Mouse (Mus musculus) forebrain, embryonic 10.5 days (tissue): Measurements from ENCODE around the gene Kcnd2. TPM values are rescaled to one million over a fixed set of nuclear protein-coding genes. Genes with fewer than 3 reads are reported as not detected.

Source experiments
- DNase-seq: peaks from one replicate; pipeline ENCODE4 v3.0.0-alpha.2; 2017; ENCODE audit warnings: low spot score; ENCODE audit errors: extremely low spot score
- H3K27ac ChIP-seq: fragments of 300-500 bp; sonication (generic); 2 replicates; pipeline ENCODE4 v1.5.1; 2016; ENCODE audit warnings: mild to moderate bottlenecking
- H3K27me3 ChIP-seq: fragments of 300-500 bp; sonication (generic); 2 replicates; pipeline ENCODE4 v1.6.1; 2016; ENCODE audit warnings: mild to moderate bottlenecking; ENCODE audit not compliant: poor library complexity, severe bottlenecking
- H3K36me3 ChIP-seq: fragments of 300-500 bp; sonication (generic); replicated peaks from 2 replicates; pipeline ENCODE4 v1.6.1; 2016; ENCODE audit warnings: mild to moderate bottlenecking, moderate library complexity
- H3K4me1 ChIP-seq: fragments of 300-500 bp; sonication (generic); 2 replicates; pipeline ENCODE4 v1.6.1; 2016
- H3K4me3 ChIP-seq: fragments of 300-500 bp; sonication (generic); 2 replicates; pipeline ENCODE4 v1.5.1; 2016; ENCODE audit warnings: mild to moderate bottlenecking, moderate library complexity
- H3K9me3 ChIP-seq: fragments of 300-500 bp; sonication (generic); 2 replicates; pipeline ENCODE4 v1.6.1; 2016; ENCODE audit warnings: mild to moderate bottlenecking, moderate library complexity
- WGBS: fragments of 180-500 bp; shearing (Covaris S2); methylation state at CpG from one replicate; pipeline ENCODE4 v1.1.7; 2016; 5-methylcytosine and 5-hydroxymethylcytosine counted together
- polyA plus RNA-seq: library from polyadenylated mRNA; unstranded; fragments of >200 nt; fragmentation: Nextera tagmentation; extraction: Ambion mirVana; gene quantifications from 2 replicates; pipeline ENCODE4 v1.2.1, GENCODE M21; 2016

Gene Kcnd2
- polyA plus RNA-seq, 1 experiment from 2014 or later: 0.94 TPM

GRCm38 (mm10) chr6:21609381-21610059 is 394.2 kb downstream of the Kcnd2 start:
- H3K9me3 ChIP-seq: no peaks in the 10 kb centered on the region
- no peaks in the 10 kb centered on the region for H3K27me3 ChIP-seq
- H3K36me3 ChIP-seq: no peaks in the 10 kb centered on the region
- no peak for DNase-seq
- no peaks in the 10 kb centered on the region for H3K4me1 ChIP-seq
- H3K4me3 ChIP-seq: no peak overlapping the region
- 90% methylated on average over 7 of the region's 7 CpGs for WGBS
- no peak overlapping the region for H3K27ac ChIP-seq

DNA sequence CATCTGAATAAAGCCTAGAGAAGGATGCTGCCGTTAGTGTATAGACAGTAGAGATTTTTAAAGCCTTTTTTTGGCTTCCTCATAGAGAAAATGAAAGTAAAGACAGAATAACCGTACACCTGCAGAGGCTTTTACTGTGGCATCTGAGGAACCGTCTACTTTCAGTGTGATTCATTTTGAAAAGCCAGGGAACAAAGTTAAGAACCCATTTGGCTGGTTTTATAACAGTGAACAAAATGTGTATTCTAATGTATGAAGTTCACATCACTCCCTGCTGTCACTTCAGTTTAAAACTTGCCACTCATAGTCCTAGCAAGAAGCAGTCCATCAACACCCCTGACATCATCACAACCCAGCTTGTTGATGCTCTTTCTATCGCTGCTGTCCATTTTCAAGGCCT is 414.7 kb downstream of the Kcnd2 start:
- H3K27ac ChIP-seq: no peak overlapping the region
- DNase-seq: no peak
- no peaks in the 10 kb centered on the region for H3K9me3 ChIP-seq
- H3K27me3 ChIP-seq: no peaks in the 10 kb centered on the region
- H3K4me1 ChIP-seq: peaks cover 7% of the 10 kb centered on the region; the same call in 1 of the 2 replicates
- 93% methylated on average over 4 of the region's 4 CpGs for WGBS
- H3K4me3 ChIP-seq: no peak overlapping the region
- no peaks in the 10 kb centered on the region for H3K36me3 ChIP-seq

GRCm38 (mm10) chr6:21655681-21656080 is 440.4 kb downstream of the Kcnd2 start:
- Histone ChIP-seq H3K9me3 (no peaks in the 10 kb centered on the region), H3K27me3 (no peaks in the 10 kb centered on the region), H3K4me3 (no peak overlapping the region), H3K36me3 (no peaks in the 10 kb centered on the region), H3K27ac (no peak overlapping the region), H3K4me1 (no peaks in the 10 kb centered on the region)
- no peak for DNase-seq

DNA sequence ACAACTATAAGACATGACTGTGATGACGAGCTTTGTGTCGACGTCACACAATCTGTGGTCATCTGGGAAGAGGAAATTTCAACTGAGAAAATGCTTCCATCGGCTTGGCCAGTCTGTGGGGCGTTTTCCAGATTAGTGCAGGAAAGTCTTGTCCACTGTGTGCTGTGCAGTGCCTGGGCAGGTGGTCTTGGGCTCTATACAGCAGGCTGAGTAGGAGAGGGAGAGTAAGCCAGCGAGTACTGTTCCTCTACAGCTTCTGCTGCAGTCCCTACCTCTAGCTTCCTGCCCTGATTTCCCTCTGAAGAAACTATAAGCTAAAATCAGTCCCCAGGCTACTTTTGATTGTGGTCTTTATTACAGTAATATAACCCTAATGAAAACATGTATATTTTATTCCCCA is 448.8 kb downstream of the Kcnd2 start:
- H3K27me3 ChIP-seq: no peaks in the 10 kb centered on the region
- no peaks in the 10 kb centered on the region for H3K36me3 ChIP-seq
- H3K27ac ChIP-seq: no peak overlapping the region
- H3K4me3 ChIP-seq: no peak overlapping the region
- 86% methylated on average over 6 of the region's 6 CpGs for WGBS
- H3K4me1 ChIP-seq: no peaks in the 10 kb centered on the region
- DNase-seq: no peak
- H3K9me3 ChIP-seq: no peaks in the 10 kb centered on the region

DNA sequence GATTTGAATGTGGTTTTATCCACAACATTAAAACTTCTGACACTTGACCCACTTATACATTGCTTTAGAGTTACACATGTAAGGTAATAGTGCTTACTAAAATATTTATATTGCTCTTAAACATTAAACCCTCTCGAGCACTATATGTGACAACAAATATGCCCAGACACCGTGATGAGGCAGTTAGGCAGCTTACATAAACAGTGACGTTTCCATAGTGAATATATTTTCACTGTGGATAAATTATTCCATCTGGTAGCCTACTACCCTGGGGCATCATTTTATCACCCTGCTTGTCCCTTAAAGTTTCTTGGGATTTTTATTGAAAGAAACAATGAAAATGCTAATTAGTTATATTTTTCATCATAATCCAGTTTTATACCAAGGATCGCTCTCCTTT is 449.3 kb downstream of the Kcnd2 start:
- Histone ChIP-seq H3K4me3 (no peak overlapping the region), H3K27me3 (no peaks in the 10 kb centered on the region), H3K36me3 (no peaks in the 10 kb centered on the region), H3K9me3 (no peaks in the 10 kb centered on the region), H3K4me1 (no peaks in the 10 kb centered on the region), H3K27ac (no peak overlapping the region)
- 92% methylated on average over 4 of the region's 4 CpGs for WGBS
- no peak for DNase-seq

- Histone ChIP-seq H3K27me3 (no peaks in the 10 kb centered on the region), H3K4me1 (no peaks in the 10 kb centered on the region), H3K36me3 (no peaks in the 10 kb centered on the region), H3K9me3 (no peaks in the 10 kb centered on the region), H3K27ac (no peak overlapping the region), H3K4me3 (no peak overlapping the region)
- DNase-seq: no peak
- 79% methylated on average over 6 of the region's 6 CpGs for WGBS
These were observed 468.9 kb downstream of the Kcnd2 start for GRCm38 (mm10) chr6:21684252-21684651.

DNA sequence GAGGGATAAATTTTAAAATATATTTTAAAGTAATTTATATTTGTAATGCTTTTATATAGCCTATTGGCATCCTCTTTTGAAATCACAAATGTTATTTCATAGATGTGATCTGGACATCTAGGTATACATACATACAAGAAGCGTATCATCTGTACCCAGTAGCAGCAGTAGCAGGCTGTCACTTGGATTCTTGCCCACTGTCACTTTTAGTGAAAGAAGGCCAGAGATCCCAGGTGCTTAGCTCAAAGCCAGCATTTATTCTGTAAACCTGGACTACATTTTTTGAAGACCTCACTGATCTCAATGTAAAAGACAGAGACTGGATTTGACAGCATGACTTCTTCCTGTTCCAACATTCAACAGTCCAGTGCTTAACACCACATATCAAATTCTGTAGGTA is 471.1 kb downstream of the Kcnd2 start:
- H3K4me1 ChIP-seq: no peaks in the 10 kb centered on the region
- H3K27me3 ChIP-seq: no peaks in the 10 kb centered on the region
- H3K9me3 ChIP-seq: no peaks in the 10 kb centered on the region
- H3K27ac ChIP-seq: no peak overlapping the region
- no peaks in the 10 kb centered on the region for H3K36me3 ChIP-seq
- WGBS: 94% methylated on average over 1 of the region's 1 CpGs
- DNase-seq: no peak
- H3K4me3 ChIP-seq: no peak overlapping the region

DNA sequence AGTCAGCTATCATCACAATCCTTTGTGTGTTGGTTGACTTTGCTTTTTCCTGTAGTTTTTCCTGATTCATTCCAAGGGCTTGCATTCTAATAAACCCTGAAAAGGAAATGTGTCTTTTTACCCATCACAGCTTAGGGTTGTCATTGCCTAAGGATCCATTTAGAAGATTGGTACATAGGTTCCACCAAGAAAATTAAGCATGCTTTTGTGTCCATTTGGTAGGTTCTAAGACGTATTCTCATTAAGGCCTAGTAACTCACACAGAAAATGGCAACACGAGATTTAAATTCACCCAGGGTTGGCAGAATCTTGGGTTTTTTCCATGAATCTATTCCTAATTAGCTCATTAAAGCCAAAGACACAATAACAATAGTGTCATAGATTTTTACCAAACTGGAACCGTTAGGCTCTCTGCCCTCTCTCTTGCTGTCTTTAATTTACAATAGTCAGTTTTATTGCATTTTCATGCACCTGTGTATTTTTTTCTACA is 477.6 kb downstream of the Kcnd2 start:
- Histone ChIP-seq H3K27ac (no peak overlapping the region), H3K4me3 (no peak overlapping the region), H3K36me3 (no peaks in the 10 kb centered on the region), H3K27me3 (no peaks in the 10 kb centered on the region), H3K9me3 (no peaks in the 10 kb centered on the region), H3K4me1 (no peaks in the 10 kb centered on the region)
- DNase-seq: no peak
- 87% methylated on average over 3 of the region's 3 CpGs for WGBS

DNA sequence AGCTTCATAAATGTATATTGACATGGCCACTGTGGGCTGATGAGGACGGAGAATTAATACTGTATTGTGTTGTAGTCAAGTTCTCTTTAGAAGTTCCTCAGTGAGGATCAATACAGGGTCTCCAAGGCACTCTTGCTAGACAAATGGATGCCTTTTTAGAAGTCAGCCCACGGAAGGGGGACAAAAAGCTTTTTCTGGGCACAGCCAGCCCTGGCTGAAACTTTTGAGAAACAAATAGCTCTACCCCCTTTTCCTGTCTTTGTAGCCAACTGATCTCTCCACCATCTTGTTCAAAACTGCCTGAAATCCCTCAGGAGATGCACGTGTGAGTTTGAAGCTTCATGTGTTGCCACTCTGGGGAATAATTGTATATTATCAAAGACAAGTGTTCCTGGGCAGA is 482.3 kb downstream of the Kcnd2 start:
- no peaks in the 10 kb centered on the region for H3K4me1 ChIP-seq
- DNase-seq: no peak
- H3K27me3 ChIP-seq: no peaks in the 10 kb centered on the region
- H3K27ac ChIP-seq: no peak overlapping the region
- H3K4me3 ChIP-seq: no peak overlapping the region
- 81% methylated on average over 3 of the region's 3 CpGs for WGBS
- H3K36me3 ChIP-seq: no peaks in the 10 kb centered on the region
- no peaks in the 10 kb centered on the region for H3K9me3 ChIP-seq

GRCm38 (mm10) chr6:21701131-21701530 is 485.8 kb downstream of the Kcnd2 start:
- no peaks in the 10 kb centered on the region for H3K9me3 ChIP-seq
- no peak for DNase-seq
- H3K27ac ChIP-seq: no peak overlapping the region
- H3K36me3 ChIP-seq: no peaks in the 10 kb centered on the region
- no peak overlapping the region for H3K4me3 ChIP-seq
- H3K4me1 ChIP-seq: no peaks in the 10 kb centered on the region
- 85% methylated on average over 6 of the region's 6 CpGs for WGBS
- H3K27me3 ChIP-seq: no peaks in the 10 kb centered on the region

GRCm38 (mm10) chr6:21709228-21709627 is 493.9 kb downstream of the Kcnd2 start:
- no peak overlapping the region for H3K4me3 ChIP-seq
- no peak for DNase-seq
- H3K27ac ChIP-seq: no peak overlapping the region
- H3K4me1 ChIP-seq: no peaks in the 10 kb centered on the region
- H3K27me3 ChIP-seq: no peaks in the 10 kb centered on the region
- H3K9me3 ChIP-seq: no peaks in the 10 kb centered on the region
- H3K36me3 ChIP-seq: no peaks in the 10 kb centered on the region
- 32% methylated on average over 3 of the region's 3 CpGs for WGBS

DNA sequence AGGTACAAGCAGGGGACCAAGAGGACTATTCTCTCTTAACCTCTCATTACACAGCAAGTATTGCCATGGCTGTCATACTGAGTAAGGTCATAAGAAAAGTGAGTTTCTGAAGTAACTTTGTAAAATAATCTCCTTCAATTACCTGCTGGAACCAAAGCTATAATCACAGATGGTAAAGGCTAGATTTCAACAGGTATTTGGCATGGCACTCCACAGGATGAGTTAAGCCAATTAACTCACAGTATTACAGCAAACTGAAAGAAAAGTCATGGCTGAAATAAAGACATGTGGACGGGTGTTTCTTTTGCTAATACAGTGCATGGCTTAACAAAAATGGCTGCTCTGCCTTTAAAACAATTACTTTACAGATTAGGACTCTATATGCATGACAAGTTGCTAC is 503.8 kb downstream of the Kcnd2 start:
- H3K27ac ChIP-seq: no peak overlapping the region
- H3K4me1 ChIP-seq: no peaks in the 10 kb centered on the region
- no peak overlapping the region for H3K4me3 ChIP-seq
- WGBS: 71% methylated on average over 1 of the region's 1 CpGs
- no peak for DNase-seq
- H3K9me3 ChIP-seq: no peaks in the 10 kb centered on the region
- H3K36me3 ChIP-seq: no peaks in the 10 kb centered on the region
- no peaks in the 10 kb centered on the region for H3K27me3 ChIP-seq

GRCm38 (mm10) chr6:21722238-21722637 is 506.9 kb downstream of the Kcnd2 start:
- WGBS: 91% methylated on average over 10 of the region's 10 CpGs

DNA sequence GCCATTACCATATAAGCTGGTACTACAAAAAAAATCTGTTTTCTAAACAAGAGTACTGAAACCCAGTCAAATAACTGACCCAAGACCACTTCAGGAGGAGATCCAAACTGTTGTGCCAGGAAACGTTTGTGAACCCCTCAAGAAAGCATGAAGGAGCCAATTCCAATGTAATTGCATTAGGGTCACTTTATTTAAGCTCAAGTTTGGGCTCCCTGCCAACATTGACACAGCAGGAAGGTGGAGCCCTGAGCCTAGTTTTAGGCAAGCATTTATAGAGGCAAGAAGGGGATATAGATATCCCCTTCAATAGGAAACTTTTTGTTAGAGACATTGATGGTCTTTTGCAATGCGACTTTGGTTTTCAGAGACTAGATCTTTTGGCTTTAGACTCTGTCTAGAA is 525.3 kb downstream of the Kcnd2 start:
- Histone ChIP-seq H3K36me3 (no peaks in the 10 kb centered on the region), H3K27me3 (no peaks in the 10 kb centered on the region), H3K9me3 (no peaks in the 10 kb centered on the region), H3K4me3 (no peak overlapping the region), H3K4me1 (no peaks in the 10 kb centered on the region), H3K27ac (no peak overlapping the region)
- 70% methylated on average over 2 of the region's 2 CpGs for WGBS
- no peak for DNase-seq

More at GRCm38 (mm10) chr6:21722238-21722637, 506.9 kb downstream of the Kcnd2 start:
- H3K36me3 ChIP-seq: no peaks in the 10 kb centered on the region
- no peak for DNase-seq
- H3K27ac ChIP-seq: no peak overlapping the region
- no peaks in the 10 kb centered on the region for H3K4me1 ChIP-seq
- H3K4me3 ChIP-seq: no peak overlapping the region
- H3K27me3 ChIP-seq: no peaks in the 10 kb centered on the region
- H3K9me3 ChIP-seq: no peaks in the 10 kb centered on the region
